Mouse (Mus musculus) cerebellum, adult 2 months (tissue): ENCODE data around the gene Nfs1.

ENCODE experiments used
- CTCF ChIP-seq: fragments of 200-500 bp; IDR thresholded peaks from 2 replicates; pipeline ENCODE4 v1.5.1; 2011; ENCODE audit warnings: low read depth, mild to moderate bottlenecking, control low read depth, low read length, moderate library complexity, borderline replicate concordance; ENCODE audit not compliant: insufficient read depth
- POLR2A ChIP-seq: fragments of 200-500 bp; IDR thresholded peaks from 2 replicates; pipeline ENCODE4 v1.6.1; 2011; ENCODE audit warnings: low read length, control low read depth, borderline replicate concordance; ENCODE audit not compliant: insufficient read depth

DNA sequence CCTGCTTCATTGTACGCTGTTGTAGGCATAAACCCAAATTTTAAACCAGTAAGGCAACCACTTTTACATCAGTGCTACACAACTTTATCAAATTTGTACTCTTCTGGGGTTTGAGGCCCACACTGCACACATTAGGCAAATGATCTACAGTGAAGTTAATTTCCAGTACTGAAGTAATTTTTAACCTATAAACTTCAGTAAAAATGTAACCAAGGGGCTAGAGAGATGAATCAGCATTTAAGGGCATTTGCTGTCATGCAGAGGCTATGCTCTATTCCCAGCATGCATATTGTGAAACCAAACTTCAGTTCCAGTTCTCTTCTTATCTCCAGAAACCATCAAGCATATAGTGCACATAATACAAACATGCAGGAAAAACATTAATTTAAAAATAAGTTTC, 21.5 kb upstream of the Nfs1 start:
- TF ChIP-seq CTCF (no peak), POLR2A (no peak)
